Mouse (Mus musculus): ENCODE measurements at regions not wholly inside any gene's neighbourhood (a gene's known extent, or its start where the extent isn't known, plus 50 kb on each side); places are given as distances from the start of the nearest gene placed in this dataset.

- Histone ChIP-seq H3K9ac (ENCODE audit: control insufficient read depth, low read depth, low read length, poor library complexity, severe bottlenecking) (no peak overlapping the region), H3K27ac (ENCODE audit: control insufficient read depth, low read depth, low read length) (no peak overlapping the region), H3K36me3 (ENCODE audit: control insufficient read depth in 1 of 2, insufficient read depth in 2 of 2, low read length in 2 of 2) (no peaks in the 10 kb centered on the region), H3K9me3 (replicated peaks; ENCODE audit: insufficient read depth, low read length) (no peaks in the 10 kb centered on the region), H3K4me3 (ENCODE audit: control insufficient read depth in 1 of 2, insufficient read depth in 1 of 2, low read depth in 2 of 2, low read length in 2 of 2) (no peak overlapping the region), H3K79me2 (ENCODE audit: control insufficient read depth, insufficient read depth, low read length, poor library complexity) (no peaks in the 10 kb centered on the region), H3K27me3 (ENCODE audit: control insufficient read depth in 1 of 2, insufficient read depth in 2 of 2, low read length in 2 of 2) (no peaks in the 10 kb centered on the region), H3K4me1 (ENCODE audit: control insufficient read depth in 1 of 2, insufficient read depth in 2 of 2, low read length in 2 of 2) (no peaks in the 10 kb centered on the region; a peak in 1 of 4 replicates)
- TF ChIP-seq SMC3 (IDR thresholded peaks at IDR 0.05; ENCODE audit: low read depth, low read length) (no peak), RAD21 (IDR thresholded peaks at IDR 0.05; ENCODE audit: low read depth, low read length) (no peak), TBP (IDR thresholded peaks at IDR 0.05; ENCODE audit: low read depth, low read length) (no peak), CTCF (IDR thresholded peaks at IDR 0.05 in 2 of 3, conservative IDR thresholded peaks at IDR 0.05 in 1 of 3; ENCODE audit: control insufficient read depth in 1 of 3, insufficient read depth in 1 of 3, low read depth in 2 of 3, low read length in 3 of 3, poor library complexity in 1 of 3, severe bottlenecking in 1 of 3) (no peak), ZNF384 (IDR thresholded peaks at IDR 0.05; ENCODE audit: low read depth, low read length) (no peak), E2F4 (IDR thresholded peaks at IDR 0.05; ENCODE audit: borderline replicate concordance, low read depth, low read length) (no peak), NELFE (IDR thresholded peaks at IDR 0.05; ENCODE audit: low read depth, low read length) (no peak), HCFC1 (IDR thresholded peaks at IDR 0.05; ENCODE audit: low read depth, low read length) (no peak), POLR2AphosphoS2 (IDR thresholded peaks at IDR 0.05; ENCODE audit: low read length) (no peak), ELF1 (IDR thresholded peaks at IDR 0.05; ENCODE audit: low read depth, low read length) (no peak), MEF2A (IDR thresholded peaks at IDR 0.05; ENCODE audit: extremely low read depth, insufficient replicate concordance, low read depth, low read length, poor library complexity, severe bottlenecking) (no peak), MAZ (IDR thresholded peaks at IDR 0.05; ENCODE audit: low read depth, low read length) (no peak), ZMIZ1 (IDR thresholded peaks at IDR 0.05; ENCODE audit: low read depth, low read length) (no peak), MAX (IDR thresholded peaks at IDR 0.05; ENCODE audit: low read length) (no peak), CHD1 (IDR thresholded peaks at IDR 0.05; ENCODE audit: low read depth, low read length) (no peak), GABPA (IDR thresholded peaks at IDR 0.05; ENCODE audit: low read depth, low read length) (no peak), EP300 (IDR thresholded peaks at IDR 0.05; ENCODE audit: low read depth in 1 of 2, low read length in 2 of 2) (no peak), JUND (IDR thresholded peaks at IDR 0.05; ENCODE audit: low read depth, low read length) (no peak), UBTF (IDR thresholded peaks at IDR 0.05; ENCODE audit: borderline replicate concordance, insufficient read depth, low read depth, low read length) (no peak)
- no peak for DNase-seq (ENCODE audit: low read depth, low spot score)
Measured at GRCm38 (mm10) chr13:83718431-83719410, 214.9 kb downstream of the Mef2c start.
